Mouse (Mus musculus) liver, embryonic 13.5 days (tissue): ENCODE results near the gene Robo2. TPM values are rescaled to one million over a fixed set of nuclear protein-coding genes. Genes with fewer than 3 reads are reported as not detected.

ENCODE experiments used
- ATAC-seq: fragments of 200-750 bp; cut with Nextera tagmentation; 2 replicates; pipeline ENCODE4 v1.8.0; 2017; ENCODE audit warnings: low read depth, mild to moderate bottlenecking, moderate number of reproducible peaks, moderate library complexity
- DNase-seq: peaks from one replicate; pipeline ENCODE4 v3.0.0; 2022
- H3K27ac ChIP-seq: fragments of 300-500 bp; sonication (generic); 2 replicates; pipeline ENCODE4 v1.5.1; 2015; ENCODE audit warnings: moderate library complexity, mild to moderate bottlenecking, inconsistent platforms
- H3K27me3 ChIP-seq: fragments of 300-500 bp; sonication (generic); 2 replicates; pipeline ENCODE4 v1.6.1; 2015; ENCODE audit warnings: mild to moderate bottlenecking, inconsistent platforms
- H3K36me3 ChIP-seq: fragments of 300-500 bp; sonication (generic); 2 replicates; pipeline ENCODE4 v1.6.1; 2015; ENCODE audit warnings: mild to moderate bottlenecking, inconsistent platforms
- H3K4me1 ChIP-seq: fragments of 300-500 bp; sonication (generic); replicated peaks from 2 replicates; pipeline ENCODE4 v1.6.1; 2015; ENCODE audit warnings: inconsistent platforms
- H3K4me2 ChIP-seq: fragments of 300-500 bp; sonication (generic); 2 replicates; pipeline ENCODE4 v1.6.1; 2015; ENCODE audit warnings: inconsistent platforms, mild to moderate bottlenecking, moderate library complexity
- H3K4me3 ChIP-seq: fragments of 300-500 bp; sonication (generic); replicated peaks from 2 replicates; pipeline ENCODE4 v1.5.1; 2015; ENCODE audit warnings: mild to moderate bottlenecking, inconsistent platforms
- H3K9ac ChIP-seq: fragments of 300-500 bp; sonication (generic); 2 replicates; pipeline ENCODE4 v1.6.1; 2015; ENCODE audit warnings: mild to moderate bottlenecking, inconsistent platforms
- H3K9me3 ChIP-seq: fragments of 300-500 bp; sonication (generic); replicated peaks from 2 replicates; pipeline ENCODE4 v1.6.1; 2016; ENCODE audit warnings: inconsistent platforms
- WGBS: fragments of 180-500 bp; shearing (Covaris S2); methylation state at CpG from one replicate; pipeline ENCODE4 v1.1.7; 2015; ENCODE audit not compliant: insufficient replicate concordance; 5-methylcytosine and 5-hydroxymethylcytosine counted together
- microRNA counts: library from miRNA; unstranded; fragments of <30 nt; microRNA quantifications from one replicate; lab custom pipeline; 2016
- microRNA-seq: library from miRNA; unstranded; fragments of <30 nt; microRNA quantifications from one replicate; pipeline ENCODE4, GENCODE M21; 2016
- polyA plus RNA-seq: library from polyadenylated mRNA; unstranded; fragments of >200 nt; fragmentation: Nextera tagmentation; extraction: Ambion mirVana; gene quantifications from 2 replicates; pipeline ENCODE4 v1.2.1, GENCODE M21; 2015

Gene Robo2
- polyA plus RNA-seq, 1 experiment from 2014 or later: 4.8 TPM

- no peaks in the 10 kb centered on the region for H3K27me3 ChIP-seq
- WGBS: 68% methylated on average over 3 of the region's 3 CpGs
- ATAC-seq (no peak), DNase-seq (no peak)
- H3K9ac ChIP-seq: no peak overlapping the region
- H3K4me2 ChIP-seq: no peak overlapping the region
- H3K4me1 ChIP-seq: no peaks in the 10 kb centered on the region
- H3K27ac ChIP-seq: no peak overlapping the region
- no peak overlapping the region for H3K4me3 ChIP-seq
- no peaks in the 10 kb centered on the region; the same call in 1 of the 2 replicates for H3K9me3 ChIP-seq
- H3K36me3 ChIP-seq: no peaks in the 10 kb centered on the region
Observed at GRCm38 (mm10) chr16:73855821-73856220, 555.8 kb downstream of the Robo2 start.

MicroRNAs encoded within 50 kb of the gene (microRNA counts, 519-probe panel; counts per million panel counts)
- 114 counts per million for microRNA mmu-miR-691 (lab: Ali Mortazavi, UCI)

Small RNA genes lying within 50 kb of the gene (microRNA-seq; reads per million reads assigned to microRNA genes)
- gene Gm24272 (not detected), gene Mir691 (not detected)
